18 mouse cellular contexts compared by ENCODE assay signal in genomic region chr7:101171002-101171401, GRCm38 (mm10).
"Had no signal": no experiment of that assay in that cellular context is flagged by ENCODE, and none has a peak within 500 bp of the region (broad histone marks: within the 10 kb centered on the region; RNA-seq: fewer than 3 reads in every experiment).

No protein-coding gene starts in this region.

- H3K4me3 ChIP-seq: liver, embryonic 15.5 days; lung, embryonic 15.5 days; megakaryocyte, embryonic 14.5 days; midbrain, embryonic 12.5 days; neural tube, embryonic 12.5 days; stomach, embryonic 15.5 days had no signal

- H3K9ac ChIP-seq: liver, embryonic 15.5 days; liver, postnatal 0 days; lung, embryonic 15.5 days; midbrain, embryonic 12.5 days; neural tube, embryonic 12.5 days; stomach, embryonic 15.5 days had no signal

- H3K4me1 ChIP-seq: lung, embryonic 15.5 days; neural tube, embryonic 12.5 days had no signal

- H3K27ac ChIP-seq: liver, embryonic 15.5 days; lung, embryonic 15.5 days; macrophage; midbrain, embryonic 12.5 days; neural tube, embryonic 12.5 days; stomach, embryonic 15.5 days; stomach, postnatal 0 days had no signal

- ATAC-seq: liver, postnatal 0 days; lung, postnatal 0 days; midbrain, embryonic 16.5 days had no signal

- H3K4me2 ChIP-seq: liver, embryonic 15.5 days; lung, embryonic 15.5 days; midbrain, embryonic 12.5 days; neural tube, embryonic 12.5 days; stomach, embryonic 15.5 days had no signal

- H3K9me3 ChIP-seq: liver, embryonic 15.5 days; lung, embryonic 15.5 days; megakaryocyte, embryonic 14.5 days; midbrain, embryonic 12.5 days; neural tube, embryonic 12.5 days; stomach, embryonic 15.5 days had no signal

- DNase-seq: liver, postnatal 0 days; lung, adult 2 months; lung, postnatal 14 days; midbrain, embryonic 14.5 days; right cerebral cortex, postnatal 14 days; thymus, adult 2 months; thymus, postnatal 25 days; thymus, postnatal 4 days had no signal

- H3K36me3 ChIP-seq: liver, embryonic 15.5 days; lung, embryonic 15.5 days; midbrain, embryonic 12.5 days; neural tube, embryonic 12.5 days; stomach, embryonic 15.5 days had no signal

- H3K27me3 ChIP-seq: liver, embryonic 15.5 days; lung, embryonic 15.5 days; megakaryocyte, embryonic 14.5 days; midbrain, embryonic 12.5 days; neural tube, embryonic 12.5 days; stomach, embryonic 15.5 days had no signal
